Mouse (Mus musculus): ENCODE measurements around the gene Prr11. TPM values are rescaled to one million over a fixed set of nuclear protein-coding genes. Genes with fewer than 3 reads are reported as not detected.
"Not testable (repeated sequence)": the region's sequence is repeated elsewhere in the genome, so short reads cannot be mapped to it uniquely, and the experiment has no call there.

Prr11 gene
- polyA plus RNA-seq, 1 experiment from 2014 or later, result 8.2 TPM

DNA sequence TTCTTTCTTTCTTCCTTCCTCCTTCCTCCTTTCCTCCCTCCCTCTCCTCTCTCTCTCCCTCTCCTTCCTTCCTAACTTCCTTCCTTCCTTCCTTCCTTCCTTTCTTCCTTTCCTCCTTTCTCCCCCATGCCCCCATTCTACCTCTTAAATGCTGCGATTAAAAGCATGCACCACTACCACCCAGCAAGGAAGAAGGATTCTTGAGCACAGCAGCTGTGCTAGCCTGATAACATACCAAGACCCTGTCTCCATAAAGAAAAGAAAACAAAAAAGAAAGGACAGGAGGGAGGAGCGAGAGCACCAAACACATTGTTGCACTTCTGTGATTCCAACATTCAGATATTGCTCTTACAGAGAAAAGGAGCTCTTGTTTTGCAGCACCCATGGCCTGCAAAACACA is 21.4 kb downstream of the Prr11 start:
- Histone ChIP-seq H3K27me3 (replicated peaks) (no peaks in the 10 kb centered on the region), H3K36me3 (peaks cover 49% of the 10 kb centered on the region), H3K4me3 (peak overlapping the region; percentile 65), H3K4me2 (peak overlapping the region; percentile 87), H3K9ac (peak overlapping the region; percentile 81; the same call in 1 of the 2 replicates), H3K9me3 (replicated peaks) (no peaks in the 10 kb centered on the region), H3K27ac (ENCODE audit: poor library complexity, severe bottlenecking) (no peak overlapping the region), H3K4me1 (replicated peaks) (peaks cover 20% of the 10 kb centered on the region)
- ATAC-seq (ENCODE audit: insufficient number of reproducible peaks, low FRiP score), result no peak
- WGBS, result 51% methylated on average over 2 of the region's 2 CpGs

GRCm38 (mm10) chr11:87086290-87086984 is 22.1 kb downstream of the Prr11 start, which contains the start of gene Smg8:
Smg8 (minus strand) TSS chr11:87086774.
- H3K4me3 ChIP-seq, result peak within 1 kb of the TSS; percentile 65
- peaks cover 20% of the 10 kb centered on the region for H3K4me1 ChIP-seq (replicated peaks)
- no peaks in the 10 kb centered on the region for H3K27me3 ChIP-seq (replicated peaks)
- H3K36me3 ChIP-seq, result peaks cover 49% of the 10 kb centered on the region
- H3K4me2 ChIP-seq, result peak within 1 kb of the TSS; percentile 87
- peak; percentile 90 for ATAC-seq (ENCODE audit: insufficient number of reproducible peaks, low FRiP score)
- no peaks in the 10 kb centered on the region for H3K9me3 ChIP-seq (replicated peaks)
- WGBS, result 1% methylated on average over 43 of the region's 43 CpGs
- H3K27ac ChIP-seq (ENCODE audit: poor library complexity, severe bottlenecking), result peak within 1 kb of the TSS; percentile 23
- H3K9ac ChIP-seq, result peak within 1 kb of the TSS; percentile 81

DNA sequence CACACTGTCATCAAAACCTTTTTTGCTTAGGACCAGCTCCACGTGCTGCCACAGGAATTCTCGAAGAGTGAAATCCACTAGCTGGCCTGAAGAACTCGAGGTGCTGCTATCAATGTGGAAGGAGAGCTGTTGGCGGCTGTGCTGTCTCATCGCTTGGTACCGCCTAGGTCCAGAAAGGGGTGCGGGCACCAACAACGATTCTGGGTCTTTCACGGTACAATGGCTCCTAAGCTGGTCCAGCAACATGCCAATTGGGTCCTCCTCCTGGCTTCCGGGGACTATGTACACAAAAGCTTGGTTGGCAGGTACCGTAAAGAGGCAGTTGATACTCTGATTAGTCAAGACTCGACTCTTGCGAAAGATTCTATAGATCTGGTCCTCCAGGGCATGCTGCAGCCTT is 23.0 kb downstream of the Prr11 start:
- Histone ChIP-seq H3K36me3 (peaks cover 49% of the 10 kb centered on the region), H3K4me2 (peak overlapping the region; percentile 87), H3K4me1 (replicated peaks) (peaks cover 20% of the 10 kb centered on the region), H3K9ac (peak overlapping the region; percentile 81; the same call in 1 of the 2 replicates), H3K4me3 (peak overlapping the region; percentile 65), H3K27ac (ENCODE audit: poor library complexity, severe bottlenecking) (no peak overlapping the region), H3K27me3 (replicated peaks) (no peaks in the 10 kb centered on the region), H3K9me3 (replicated peaks) (no peaks in the 10 kb centered on the region)
- ATAC-seq (ENCODE audit: insufficient number of reproducible peaks, low FRiP score), result no peak
- WGBS, result 82% methylated on average over 13 of the region's 13 CpGs

DNA sequence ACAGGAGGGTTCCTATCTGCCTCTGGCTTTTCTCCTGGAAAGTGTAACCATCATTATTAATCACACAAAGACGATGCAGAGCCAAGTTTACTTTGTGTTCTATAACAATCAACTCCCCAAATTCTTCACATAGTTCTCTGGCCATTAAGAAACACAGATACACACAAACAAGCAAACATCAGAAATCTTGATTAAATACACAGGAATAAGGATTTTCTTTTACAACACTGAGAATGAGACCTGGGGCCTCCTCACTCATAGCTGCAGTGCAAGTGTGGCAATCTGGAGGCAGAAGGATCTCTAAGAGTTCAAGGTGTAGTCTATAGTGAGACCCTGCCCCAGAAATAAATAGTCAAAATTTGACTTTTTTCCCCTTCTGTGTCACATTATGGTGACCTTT is 24.8 kb downstream of the Prr11 start:
- Histone ChIP-seq H3K36me3 (peaks cover 57% of the 10 kb centered on the region), H3K27ac (ENCODE audit: poor library complexity, severe bottlenecking) (no peak overlapping the region), H3K9ac (no peak overlapping the region), H3K4me3 (no peak overlapping the region), H3K4me2 (no peak overlapping the region), H3K4me1 (replicated peaks) (peaks cover 20% of the 10 kb centered on the region), H3K27me3 (replicated peaks) (no peaks in the 10 kb centered on the region), H3K9me3 (replicated peaks) (no peaks in the 10 kb centered on the region)
- ATAC-seq (ENCODE audit: insufficient number of reproducible peaks, low FRiP score), result no peak
- WGBS, result 75% methylated on average over 1 of the region's 1 CpGs

GRCm38 (mm10) chr11:87073866-87074440 is 34.6 kb downstream of the Prr11 start, which contains the start of gene Gdpd1:
Gdpd1 (minus strand) TSS chr11:87074062.
- H3K9ac ChIP-seq, result peak within 1 kb of the TSS; percentile 82
- peak within 1 kb of the TSS; percentile 93 for H3K4me2 ChIP-seq
- peaks cover 7% of the 10 kb centered on the region for H3K4me1 ChIP-seq (replicated peaks)
- ATAC-seq (ENCODE audit: insufficient number of reproducible peaks, low FRiP score), result peak; percentile 94
- no peaks in the 10 kb centered on the region for H3K27me3 ChIP-seq (replicated peaks)
- peak within 1 kb of the TSS; percentile 69 for H3K4me3 ChIP-seq
- H3K27ac ChIP-seq (ENCODE audit: poor library complexity, severe bottlenecking), result peak within 1 kb of the TSS; percentile 70
- peaks cover 28% of the 10 kb centered on the region for H3K36me3 ChIP-seq
- no peaks in the 10 kb centered on the region for H3K9me3 ChIP-seq (replicated peaks)
- WGBS, result 2% methylated on average over 43 of the region's 43 CpGs

DNA sequence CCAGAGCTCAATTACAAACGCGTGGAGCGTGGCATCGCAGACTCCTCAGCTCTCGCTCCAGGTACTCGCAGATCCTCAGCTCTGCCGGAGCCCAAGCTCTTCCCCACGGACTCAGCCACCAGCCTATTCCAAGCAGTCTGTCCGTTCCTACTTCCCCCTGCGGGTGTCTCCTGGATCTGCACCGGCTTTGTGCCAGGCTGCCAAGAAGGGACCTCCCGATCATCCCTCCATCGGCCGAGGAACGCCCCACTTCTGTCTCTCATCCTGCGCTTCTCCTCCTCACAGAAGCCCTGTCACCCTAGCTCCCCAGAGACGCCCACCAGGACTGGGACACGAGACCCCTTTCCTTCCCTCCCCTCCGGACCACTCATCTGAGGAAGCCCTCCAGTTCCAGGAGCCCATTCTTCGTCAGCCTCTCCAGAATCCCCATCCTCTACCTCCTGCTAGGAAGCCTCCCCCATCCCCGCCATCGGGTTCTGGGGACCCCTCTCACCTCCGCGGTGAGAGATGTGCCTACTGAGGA is 35.1 kb downstream of the Prr11 start:
- Histone ChIP-seq H3K4me1 (replicated peaks) (peaks cover 7% of the 10 kb centered on the region), H3K4me3 (peak overlapping the region; percentile 69), H3K27me3 (replicated peaks) (no peaks in the 10 kb centered on the region), H3K4me2 (peak overlapping the region; percentile 93), H3K9ac (peak overlapping the region; percentile 82), H3K9me3 (replicated peaks) (no peaks in the 10 kb centered on the region), H3K36me3 (peaks cover 23% of the 10 kb centered on the region), H3K27ac (ENCODE audit: poor library complexity, severe bottlenecking) (peak overlapping the region; percentile 70)
- WGBS, result under 1% methylated on average over 24 of the region's 24 CpGs
- ATAC-seq (ENCODE audit: insufficient number of reproducible peaks, low FRiP score), result peak; percentile 70

DNA sequence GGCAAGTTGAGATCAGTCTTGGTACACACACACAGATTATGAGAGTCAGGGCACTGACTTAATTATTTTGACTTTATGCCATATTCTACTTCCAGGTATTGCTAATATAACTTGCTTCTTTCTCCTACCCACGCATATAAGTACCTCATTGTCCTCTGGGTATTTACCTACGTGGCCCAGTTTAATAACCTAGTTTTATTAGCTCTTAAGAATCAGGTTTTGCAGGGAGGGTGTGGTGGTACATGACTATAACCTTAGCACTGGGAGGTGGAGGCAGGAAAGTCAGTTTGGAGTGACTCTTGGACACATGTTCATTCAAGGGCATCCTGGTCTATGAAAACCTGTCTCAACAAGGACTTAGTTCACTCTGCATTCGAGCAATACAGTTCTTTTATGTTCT is 46.4 kb downstream of the Prr11 start:
- H3K4me2 ChIP-seq, result no peak overlapping the region
- peaks cover 29% of the 10 kb centered on the region for H3K36me3 ChIP-seq
- WGBS, result 66% methylated on average over 3 of the region's 3 CpGs
- no peaks in the 10 kb centered on the region for H3K9me3 ChIP-seq (replicated peaks)
- no peak overlapping the region for H3K4me3 ChIP-seq
- H3K27me3 ChIP-seq (replicated peaks), result no peaks in the 10 kb centered on the region
- H3K4me1 ChIP-seq (replicated peaks), result no peaks in the 10 kb centered on the region
- H3K27ac ChIP-seq (ENCODE audit: poor library complexity, severe bottlenecking), result no peak overlapping the region
- ATAC-seq (ENCODE audit: insufficient number of reproducible peaks, low FRiP score), result no peak
- no peak overlapping the region for H3K9ac ChIP-seq

- H3K36me3 ChIP-seq, result peaks cover 41% of the 10 kb centered on the region
These were observed 48.1 kb downstream of the Prr11 start for GRCm38 (mm10) chr11:87060410-87060809.

GRCm38 (mm10) chr11:87056286-87056685 is 52.2 kb downstream of the Prr11 start:
- ATAC-seq (ENCODE audit: insufficient number of reproducible peaks, low FRiP score), result no peak
- H3K27ac ChIP-seq (ENCODE audit: poor library complexity, severe bottlenecking), result no peak overlapping the region
- H3K4me3 ChIP-seq, result no peak overlapping the region
- 76% methylated on average over 6 of the region's 6 CpGs for WGBS
- no peaks in the 10 kb centered on the region for H3K4me1 ChIP-seq (replicated peaks)
- no peaks in the 10 kb centered on the region for H3K9me3 ChIP-seq (replicated peaks)
- H3K36me3 ChIP-seq, result peaks cover 46% of the 10 kb centered on the region
- no peak overlapping the region for H3K4me2 ChIP-seq
- no peak overlapping the region for H3K9ac ChIP-seq
- no peaks in the 10 kb centered on the region for H3K27me3 ChIP-seq (replicated peaks)

More at GRCm38 (mm10) chr11:87060410-87060809, 48.1 kb downstream of the Prr11 start:
- H3K27ac ChIP-seq (ENCODE audit: poor library complexity, severe bottlenecking), result no peak overlapping the region
- H3K4me3 ChIP-seq, result no peak overlapping the region
- no peaks in the 10 kb centered on the region for H3K27me3 ChIP-seq (replicated peaks)
- H3K4me2 ChIP-seq, result no peak overlapping the region
- no peaks in the 10 kb centered on the region for H3K4me1 ChIP-seq (replicated peaks)
- no peak overlapping the region for H3K9ac ChIP-seq
- 87% methylated on average over 2 of the region's 2 CpGs for WGBS
- no peaks in the 10 kb centered on the region for H3K9me3 ChIP-seq (replicated peaks)
- ATAC-seq (ENCODE audit: insufficient number of reproducible peaks, low FRiP score), result no peak

DNA sequence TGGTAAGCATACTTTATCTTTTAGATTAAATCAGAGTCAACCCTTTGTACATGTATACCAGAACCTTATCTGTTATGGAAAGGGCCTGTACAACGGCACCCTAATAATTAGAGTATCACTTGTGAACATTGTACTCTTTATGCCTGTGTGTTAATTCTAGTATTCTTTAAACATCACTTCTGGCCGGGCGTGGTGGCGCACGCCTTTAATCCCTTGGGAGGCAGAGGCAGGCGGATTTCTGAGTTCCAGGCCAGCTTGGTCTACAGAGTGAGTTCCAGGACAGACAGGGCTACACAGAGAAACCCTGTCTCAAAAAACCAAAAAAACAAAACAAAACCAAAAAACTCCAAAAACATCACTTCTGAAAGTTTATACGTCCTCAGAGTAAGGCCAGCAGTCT is 59.6 kb downstream of the Prr11 start:
- 86% methylated on average over 7 of the region's 7 CpGs for WGBS
- H3K9ac ChIP-seq; H3K27ac ChIP-seq (ENCODE audit: poor library complexity, severe bottlenecking); H3K4me2 ChIP-seq; ATAC-seq (ENCODE audit: insufficient number of reproducible peaks, low FRiP score); H3K27me3 ChIP-seq (replicated peaks); H3K9me3 ChIP-seq (replicated peaks); H3K4me1 ChIP-seq (replicated peaks); H3K4me3 ChIP-seq: not testable (repeated sequence)
- H3K36me3 ChIP-seq, result peaks cover 42% of the 10 kb centered on the region

GRCm38 (mm10) chr11:87046968-87047367 is 61.5 kb downstream of the Prr11 start:
- 77% methylated on average over 5 of the region's 5 CpGs for WGBS
- Histone ChIP-seq H3K27ac (ENCODE audit: poor library complexity, severe bottlenecking) (no peak overlapping the region), H3K9me3 (replicated peaks) (no peaks in the 10 kb centered on the region), H3K36me3 (peaks cover 48% of the 10 kb centered on the region), H3K4me3 (no peak overlapping the region), H3K4me1 (replicated peaks) (no peaks in the 10 kb centered on the region), H3K9ac (no peak overlapping the region), H3K27me3 (replicated peaks) (no peaks in the 10 kb centered on the region), H3K4me2 (no peak overlapping the region)
- ATAC-seq (ENCODE audit: insufficient number of reproducible peaks, low FRiP score), result no peak
